Mouse (Mus musculus): ENCODE data around the gene Abhd11. TPM values are rescaled to one million over a fixed set of nuclear protein-coding genes. Genes with fewer than 3 reads are reported as not detected.

The Abhd11 gene
- total and polyA plus RNA-seq, 2 experiments from 2014 or later, result 46.3 to 86.7 TPM

DNA sequence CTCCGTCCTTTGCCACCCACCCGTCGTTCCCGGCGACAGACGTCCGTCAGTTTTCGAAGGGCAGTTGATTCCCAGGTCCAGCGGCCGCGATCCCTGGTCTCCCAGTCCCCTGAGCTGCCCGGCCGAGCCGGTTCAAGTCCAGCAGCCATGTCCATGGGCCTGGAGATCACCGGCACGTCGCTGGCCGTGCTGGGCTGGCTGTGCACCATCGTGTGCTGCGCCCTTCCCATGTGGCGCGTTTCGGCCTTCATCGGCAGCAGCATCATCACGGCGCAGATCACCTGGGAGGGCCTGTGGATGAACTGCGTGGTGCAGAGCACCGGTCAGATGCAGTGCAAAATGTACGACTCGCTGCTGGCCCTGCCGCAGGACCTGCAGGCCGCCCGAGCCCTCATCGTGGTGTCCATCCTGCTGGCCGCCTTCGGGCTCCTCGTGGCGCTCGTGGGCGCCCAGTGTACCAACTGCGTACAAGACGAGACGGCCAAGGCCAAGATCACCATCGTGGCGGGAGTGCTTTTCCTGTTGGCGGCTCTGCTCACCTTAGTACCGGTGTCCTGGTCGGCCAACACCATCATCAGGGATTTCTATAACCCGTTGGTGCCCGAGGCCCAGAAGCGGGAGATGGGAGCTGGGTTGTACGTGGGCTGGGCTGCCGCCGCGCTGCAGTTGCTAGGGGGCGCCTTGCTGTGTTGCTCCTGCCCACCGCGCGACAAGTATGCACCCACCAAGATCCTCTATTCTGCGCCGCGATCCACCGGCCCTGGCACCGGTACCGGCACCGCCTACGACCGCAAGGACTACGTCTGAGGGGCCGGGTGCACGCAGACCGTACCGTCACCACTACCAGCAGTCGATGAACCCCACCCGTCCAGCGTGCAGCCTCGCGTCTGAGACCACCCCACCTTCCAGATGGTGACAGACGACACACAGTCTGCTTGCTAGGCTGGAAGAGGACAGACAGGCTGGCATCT lies 22.4 kb upstream of the Abhd11 start:
- Histone ChIP-seq H3K36me3 (ENCODE audit: insufficient read depth) (no peaks in the 10 kb centered on the region), H3K9me3 (ENCODE audit: low read length) (no peaks in the 10 kb centered on the region), H3K27me3 (ENCODE audit: insufficient read depth, low read length) (peaks cover 31% of the 10 kb centered on the region), H3K4me3 (ENCODE audit: low read depth, low read length) (peak overlapping the region; percentile 31), H3K4me1 (ENCODE audit: insufficient read depth) (peaks cover 4% of the 10 kb centered on the region; the same call in 1 of the 2 replicates), H3K27ac (ENCODE audit: low read depth, low read length) (peak overlapping the region; percentile 67), H3K9ac (peak overlapping the region; percentile 46), H3K4me2 (ENCODE audit: low read depth) (peak overlapping the region; percentile 42)
- WGBS, result 6% methylated on average over 79 of the region's 79 CpGs
- DNase-seq (peak; percentile 68), ATAC-seq (peak; percentile 70)
- peak; percentile 59 for TF ChIP-seq CTCF (IDR thresholded peaks at IDR 0.05; ENCODE audit: low read depth)

DNA sequence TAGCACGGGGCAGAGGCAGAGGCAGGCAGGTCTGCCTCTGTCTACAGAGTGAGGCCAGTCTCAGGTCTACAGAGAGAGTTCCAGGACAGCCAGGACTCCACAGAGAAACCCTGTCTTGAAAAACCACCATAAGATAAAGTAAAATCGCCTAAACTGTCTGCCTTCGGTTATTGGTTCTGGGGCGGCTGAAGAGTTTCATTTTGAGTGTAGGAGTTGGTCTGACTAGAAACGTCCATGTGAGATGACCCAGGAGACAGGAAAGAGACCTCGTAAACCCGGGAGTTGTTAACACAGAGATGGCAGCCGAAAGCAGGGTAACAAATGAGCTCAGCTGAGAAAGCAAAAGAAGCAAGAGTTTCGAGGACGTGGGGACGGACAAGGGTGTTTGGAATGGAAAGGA lies 19.8 kb upstream of the Abhd11 start:
- Histone ChIP-seq H3K4me2 (ENCODE audit: low read depth) (no peak overlapping the region), H3K4me1 (ENCODE audit: insufficient read depth) (peaks cover 4% of the 10 kb centered on the region; the same call in 1 of the 2 replicates), H3K27me3 (ENCODE audit: insufficient read depth, low read length) (peaks cover 31% of the 10 kb centered on the region), H3K9me3 (ENCODE audit: low read length) (no peaks in the 10 kb centered on the region), H3K9ac (no peak overlapping the region), H3K36me3 (ENCODE audit: insufficient read depth) (no peaks in the 10 kb centered on the region), H3K4me3 (ENCODE audit: low read depth, low read length) (no peak overlapping the region), H3K27ac (ENCODE audit: low read depth, low read length) (no peak overlapping the region)
- no peak for TF ChIP-seq CTCF (IDR thresholded peaks at IDR 0.05; ENCODE audit: low read depth)
- DNase-seq (no peak), ATAC-seq (no peak)
- WGBS, result 75% methylated on average over 11 of the region's 11 CpGs

DNA sequence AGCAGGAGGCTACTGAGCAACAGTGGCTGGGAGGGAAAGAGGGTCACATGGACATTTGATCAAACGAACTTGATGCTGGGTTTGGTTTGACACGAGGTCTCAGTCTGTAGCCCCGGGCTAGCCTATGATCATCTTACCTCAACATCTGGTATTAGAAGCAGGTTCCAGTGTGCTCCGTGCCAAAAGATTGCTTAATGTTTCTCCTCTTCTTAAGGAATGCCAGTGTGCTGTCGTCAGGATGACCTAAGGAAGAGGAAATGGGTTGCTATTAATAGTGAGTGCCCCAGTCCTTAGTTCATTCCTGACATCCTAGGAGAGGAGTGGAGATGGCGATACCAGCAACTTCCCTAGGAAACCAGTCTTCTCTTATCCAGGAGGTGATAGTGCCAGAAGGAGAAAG lies 19.2 kb upstream of the Abhd11 start:
- Histone ChIP-seq H3K4me3 (ENCODE audit: low read depth, low read length) (no peak overlapping the region), H3K27me3 (ENCODE audit: insufficient read depth, low read length) (peaks cover 28% of the 10 kb centered on the region), H3K9me3 (ENCODE audit: low read length) (no peaks in the 10 kb centered on the region), H3K36me3 (ENCODE audit: insufficient read depth) (no peaks in the 10 kb centered on the region), H3K9ac (no peak overlapping the region), H3K27ac (ENCODE audit: low read depth, low read length) (no peak overlapping the region), H3K4me2 (ENCODE audit: low read depth) (no peak overlapping the region), H3K4me1 (ENCODE audit: insufficient read depth) (peaks cover 4% of the 10 kb centered on the region; the same call in 1 of the 2 replicates)
- ATAC-seq (no peak), DNase-seq (no peak)
- TF ChIP-seq CTCF (IDR thresholded peaks at IDR 0.05; ENCODE audit: low read depth), result no peak
- 70% methylated on average over 6 of the region's 6 CpGs for WGBS

DNA sequence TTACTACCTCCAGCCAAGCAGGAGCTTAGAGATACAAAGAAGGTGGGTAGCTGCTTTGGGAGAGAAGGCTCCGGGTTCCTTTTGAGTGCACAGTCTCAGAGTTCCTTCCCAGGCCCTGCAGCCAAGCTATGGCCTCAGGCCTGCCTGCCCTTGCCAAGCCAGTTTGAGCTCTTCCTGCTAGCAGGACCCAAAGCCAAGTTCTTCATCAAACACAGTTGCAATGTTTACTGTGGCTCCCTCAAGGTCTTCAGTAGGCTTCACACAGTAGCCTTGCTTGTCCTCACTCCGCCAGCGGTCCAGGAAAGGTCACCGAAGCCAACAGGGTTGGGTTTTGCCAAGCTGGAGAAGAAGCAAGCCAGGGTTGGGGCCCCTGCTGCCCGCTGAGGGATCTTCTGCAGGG lies 16.4 kb upstream of the Abhd11 start:
- ATAC-seq, result no peak
- WGBS, result 86% methylated on average over 5 of the region's 5 CpGs

DNA sequence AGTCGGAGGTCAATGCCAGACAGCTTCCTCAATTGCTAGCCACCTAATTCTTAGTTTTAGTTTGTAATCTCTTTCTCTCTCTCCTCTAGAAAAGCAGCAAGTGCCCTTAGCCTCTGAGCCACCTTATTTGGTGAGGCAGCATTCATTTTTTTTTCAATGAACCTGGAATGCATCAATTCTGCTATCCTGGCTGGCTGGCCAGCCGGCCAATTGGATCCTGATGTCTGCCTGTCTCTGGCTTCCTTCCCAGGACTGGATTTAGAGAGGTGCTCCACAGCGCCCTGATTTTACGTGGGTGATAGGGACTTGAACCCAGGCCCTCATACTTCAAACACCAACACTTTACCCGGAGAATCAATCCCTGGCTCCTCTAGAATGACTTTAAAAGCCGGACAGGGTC lies 10.6 kb upstream of the Abhd11 start:
- Histone ChIP-seq H3K4me2 (ENCODE audit: low read depth) (no peak overlapping the region), H3K9ac (no peak overlapping the region), H3K27ac (ENCODE audit: low read depth, low read length) (no peak overlapping the region), H3K4me3 (ENCODE audit: low read depth, low read length) (no peak overlapping the region), H3K36me3 (ENCODE audit: insufficient read depth) (no peaks in the 10 kb centered on the region), H3K4me1 (ENCODE audit: insufficient read depth) (peaks cover 7% of the 10 kb centered on the region; the same call in 1 of the 2 replicates), H3K9me3 (ENCODE audit: low read length) (no peaks in the 10 kb centered on the region), H3K27me3 (ENCODE audit: insufficient read depth, low read length) (no peaks in the 10 kb centered on the region)
- WGBS, result 63% methylated on average over 6 of the region's 6 CpGs
- DNase-seq (no peak), ATAC-seq (no peak)
- TF ChIP-seq CTCF (IDR thresholded peaks at IDR 0.05; ENCODE audit: low read depth), result no peak

More for the DNA sequence above, 16.4 kb upstream of the Abhd11 start:
- Histone ChIP-seq H3K9me3 (ENCODE audit: low read length) (no peaks in the 10 kb centered on the region), H3K36me3 (ENCODE audit: insufficient read depth) (no peaks in the 10 kb centered on the region), H3K4me2 (ENCODE audit: low read depth) (no peak overlapping the region), H3K27ac (ENCODE audit: low read depth, low read length) (no peak overlapping the region), H3K27me3 (ENCODE audit: insufficient read depth, low read length) (peaks cover under 1% of the 10 kb centered on the region; the same call in 1 of the 2 replicates), H3K9ac (no peak overlapping the region), H3K4me1 (ENCODE audit: insufficient read depth) (no peaks in the 10 kb centered on the region), H3K4me3 (ENCODE audit: low read depth, low read length) (no peak overlapping the region)
- no peak for TF ChIP-seq CTCF (IDR thresholded peaks at IDR 0.05; ENCODE audit: low read depth)
- DNase-seq, result no peak

DNA sequence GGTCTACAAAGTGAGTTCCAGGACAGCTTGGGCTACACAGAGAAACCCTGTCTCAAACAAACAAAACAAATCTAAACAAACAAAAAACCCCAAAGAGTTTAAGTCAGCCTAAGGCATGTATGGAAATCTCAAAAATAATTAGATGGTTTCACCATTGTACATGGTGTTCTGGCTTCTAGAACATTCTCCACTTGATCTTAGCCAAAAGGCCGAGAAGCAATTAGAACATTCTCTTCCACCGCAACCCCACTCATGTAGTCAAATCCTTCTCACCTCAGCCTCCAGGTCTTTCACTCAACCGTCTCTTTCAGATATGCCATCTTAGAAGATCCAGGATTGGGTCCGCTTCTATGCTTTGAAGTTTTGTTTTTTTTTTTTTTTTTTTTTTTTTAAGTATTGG lies 9.2 kb upstream of the Abhd11 start:
- no peak overlapping the region for H3K27ac ChIP-seq (ENCODE audit: low read depth, low read length)
- no peak overlapping the region for H3K4me3 ChIP-seq (ENCODE audit: low read depth, low read length)
- H3K4me2 ChIP-seq (ENCODE audit: low read depth), result no peak overlapping the region
- ATAC-seq, result no peak
- no peak overlapping the region for H3K9ac ChIP-seq
- no peaks in the 10 kb centered on the region for H3K9me3 ChIP-seq (ENCODE audit: low read length)
- no peaks in the 10 kb centered on the region for H3K27me3 ChIP-seq (ENCODE audit: insufficient read depth, low read length)
- peaks cover 7% of the 10 kb centered on the region; the same call in 1 of the 2 replicates for H3K4me1 ChIP-seq (ENCODE audit: insufficient read depth)
- no peak for TF ChIP-seq CTCF (IDR thresholded peaks at IDR 0.05; ENCODE audit: low read depth)
- DNase-seq, result no peak
- 89% methylated on average over 4 of the region's 4 CpGs for WGBS
- H3K36me3 ChIP-seq (ENCODE audit: insufficient read depth), result no peaks in the 10 kb centered on the region

DNA sequence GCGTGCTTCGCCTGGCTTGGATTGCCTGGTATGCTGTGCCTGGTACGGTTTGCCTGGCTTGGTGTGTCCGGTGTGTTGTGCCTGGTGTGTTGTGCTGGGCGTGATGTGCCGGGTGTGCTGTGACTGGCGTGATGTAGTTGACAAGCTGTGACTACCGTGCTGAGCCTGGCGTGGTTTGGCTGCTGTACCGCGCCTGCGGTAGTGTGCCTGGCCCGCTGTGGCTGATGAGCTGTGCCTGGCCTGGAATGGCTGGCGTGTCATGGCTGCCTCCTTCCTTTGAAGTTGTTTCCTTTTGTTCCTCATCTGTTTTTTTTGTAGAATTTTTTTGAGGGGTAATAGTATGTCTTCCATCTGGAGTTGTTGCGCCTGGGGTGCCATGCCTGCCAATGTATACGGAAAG lies 8.2 kb upstream of the Abhd11 start:
- Histone ChIP-seq H3K4me2 (ENCODE audit: low read depth) (no peak overlapping the region), H3K9ac (no peak overlapping the region), H3K9me3 (ENCODE audit: low read length) (no peaks in the 10 kb centered on the region), H3K36me3 (ENCODE audit: insufficient read depth) (no peaks in the 10 kb centered on the region), H3K27ac (ENCODE audit: low read depth, low read length) (no peak overlapping the region; the same call in 1 of the 2 replicates), H3K4me1 (ENCODE audit: insufficient read depth) (peaks cover 7% of the 10 kb centered on the region; the same call in 1 of the 2 replicates), H3K27me3 (ENCODE audit: insufficient read depth, low read length) (no peaks in the 10 kb centered on the region), H3K4me3 (ENCODE audit: low read depth, low read length) (no peak overlapping the region)
- WGBS, result 35% methylated on average over 16 of the region's 16 CpGs
- TF ChIP-seq CTCF (IDR thresholded peaks at IDR 0.05; ENCODE audit: low read depth), result no peak
- DNase-seq (no peak), ATAC-seq (peak; percentile 27; the same call in 1 of the 2 replicates)

Measured in forebrain, postnatal 0 days (tissue).